Mouse (Mus musculus): ENCODE data around the gene Hyal3.
A peak's percentile ranks its signal among the peaks of the same experiment; 100 is the strongest.

DNA sequence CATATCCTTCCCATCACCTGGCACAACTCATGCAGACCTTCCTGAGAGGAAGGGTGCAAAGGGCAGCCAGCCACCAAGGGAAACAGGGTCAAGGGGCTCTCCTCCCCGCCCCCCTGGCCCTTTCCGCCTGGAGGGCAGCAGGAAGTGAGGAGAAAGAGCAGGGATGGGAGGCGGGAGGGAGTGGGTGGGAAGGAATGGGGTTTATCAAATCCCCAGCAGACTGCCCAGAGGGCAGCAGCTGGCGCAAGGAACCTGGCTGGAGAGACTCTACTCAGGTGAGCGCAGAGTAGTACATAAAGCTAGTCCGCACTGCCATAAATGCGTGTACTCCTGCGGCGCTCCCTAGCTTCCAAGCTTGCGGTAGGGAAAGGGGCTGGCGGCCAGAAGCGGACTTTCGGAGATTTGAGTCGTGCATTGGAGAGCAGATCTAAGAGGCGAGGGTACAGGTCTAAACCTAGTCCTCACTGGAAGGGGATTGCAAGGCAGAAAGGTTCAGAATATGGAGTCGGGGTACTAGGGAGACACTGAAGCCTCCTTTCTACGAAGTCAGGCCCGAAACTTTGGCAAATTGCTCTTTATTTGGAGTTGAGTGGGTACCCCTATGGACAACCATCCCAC, 12.8 kb upstream of the Hyal3 start, which contains the start of gene Hyal2:
- peak; percentile 3; the same call in 1 of the 2 replicates for TF ChIP-seq CTCF (IDR thresholded peaks at IDR 0.05)
- TF ChIP-seq EP300 (IDR thresholded peaks at IDR 0.05): no peak

Measured in lung, postnatal 0 days (tissue).